Mouse (Mus musculus): ENCODE measurements around the gene Usp7. TPM values are rescaled to one million over a fixed set of nuclear protein-coding genes. Genes with fewer than 3 reads are reported as not detected.

Usp7 gene
- polyA plus RNA-seq (2015; fragmentation: Nextera tagmentation; extraction: Ambion mirVana) = 22.1 and 22.7 TPM in 2 replicates

DNA sequence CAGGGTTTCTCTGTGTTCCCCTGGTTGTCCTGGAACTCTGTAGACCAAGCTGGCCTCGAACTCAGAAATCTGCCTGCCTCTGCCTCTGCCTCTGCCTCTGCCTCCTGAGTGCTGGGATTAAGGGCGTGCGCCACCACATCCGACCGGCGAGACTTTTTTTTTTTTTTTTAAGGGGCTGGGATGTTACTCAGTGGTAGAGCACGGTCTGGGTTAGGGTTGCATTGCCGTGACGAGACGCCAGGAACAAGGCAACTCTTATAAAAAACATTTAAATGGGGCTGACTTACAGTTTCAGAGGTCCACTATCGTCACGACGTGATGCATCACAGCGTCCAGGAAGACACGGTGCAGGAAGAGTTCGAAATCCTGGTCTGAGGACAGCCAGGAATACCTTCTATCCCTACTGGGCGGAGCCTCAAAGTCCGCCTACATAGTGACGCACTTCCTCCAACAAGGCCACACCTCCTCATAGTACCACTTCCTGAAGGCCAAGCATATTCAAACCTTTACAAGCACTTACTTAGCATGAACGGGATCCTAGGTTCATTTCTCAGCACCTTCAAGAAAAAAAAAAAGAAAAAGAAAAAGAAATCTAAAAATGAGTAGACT is at the start of gene Usp7:
Gene Usp7, minus strand, starts transcription at position 360 of the 609 bp plus-strand sequence.
- Histone ChIP-seq H3K4me2 (ENCODE audit: low read length) (no peak within 1 kb of the TSS), H3K27me3 (ENCODE audit: insufficient read depth, low read length) (no peaks in the 10 kb centered on the region), H3K4me1 (replicated peaks; ENCODE audit: insufficient read depth, low read length) (no peaks in the 10 kb centered on the region), H3K9me3 (replicated peaks; ENCODE audit: low read length) (no peaks in the 10 kb centered on the region), H3K36me3 (ENCODE audit: insufficient read depth, low read length) (no peaks in the 10 kb centered on the region), H3K4me3 (replicated peaks; ENCODE audit: low read depth, low read length) (no peak within 1 kb of the TSS), H3K9ac (ENCODE audit: low read depth, low read length) (no peak within 1 kb of the TSS), H3K27ac (no peak within 1 kb of the TSS)
- ATAC-seq (replicated peaks; ENCODE audit: low FRiP score, low read depth) (no peak), DNase-seq (ENCODE audit: low spot score) (no peak)
- no peak for TF ChIP-seq CTCF (IDR thresholded peaks at IDR 0.05; ENCODE audit: low read depth)
- WGBS = 93% methylated on average over 20 of the region's 20 CpGs

DNA sequence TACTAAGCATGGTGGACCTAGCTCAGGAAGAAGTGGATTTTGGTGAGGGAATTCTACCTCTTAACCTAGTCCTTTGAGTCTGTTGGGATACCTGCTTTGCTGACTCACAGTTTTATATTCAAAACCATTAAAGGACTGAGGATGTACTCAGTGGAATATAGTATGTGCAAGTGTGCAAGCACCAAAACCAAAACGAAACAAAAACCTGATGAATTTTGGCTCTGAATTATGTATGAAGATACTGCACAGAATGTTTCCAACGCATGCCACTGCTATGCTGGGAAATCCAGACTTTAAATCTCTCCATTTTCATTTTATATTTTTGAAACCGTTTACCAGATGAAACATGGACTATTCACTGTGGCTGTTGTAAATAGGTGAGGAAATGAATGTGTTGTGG is 48.4 kb upstream of the Usp7 start:
- Histone ChIP-seq H3K9me3 (replicated peaks; ENCODE audit: low read length) (no peaks in the 10 kb centered on the region), H3K36me3 (ENCODE audit: insufficient read depth, low read length) (peaks cover 29% of the 10 kb centered on the region; the same call in 1 of the 2 replicates), H3K27ac (no peak overlapping the region), H3K9ac (ENCODE audit: low read depth, low read length) (no peak overlapping the region), H3K27me3 (ENCODE audit: insufficient read depth, low read length) (no peaks in the 10 kb centered on the region), H3K4me2 (ENCODE audit: low read length) (no peak overlapping the region), H3K4me1 (replicated peaks; ENCODE audit: insufficient read depth, low read length) (no peaks in the 10 kb centered on the region), H3K4me3 (replicated peaks; ENCODE audit: low read depth, low read length) (no peak overlapping the region)
- ATAC-seq (replicated peaks; ENCODE audit: low FRiP score, low read depth) (no peak), DNase-seq (ENCODE audit: low spot score) (no peak)
- WGBS = 82% methylated on average over 3 of the region's 3 CpGs
- no peak for TF ChIP-seq CTCF (IDR thresholded peaks at IDR 0.05; ENCODE audit: low read depth)

DNA sequence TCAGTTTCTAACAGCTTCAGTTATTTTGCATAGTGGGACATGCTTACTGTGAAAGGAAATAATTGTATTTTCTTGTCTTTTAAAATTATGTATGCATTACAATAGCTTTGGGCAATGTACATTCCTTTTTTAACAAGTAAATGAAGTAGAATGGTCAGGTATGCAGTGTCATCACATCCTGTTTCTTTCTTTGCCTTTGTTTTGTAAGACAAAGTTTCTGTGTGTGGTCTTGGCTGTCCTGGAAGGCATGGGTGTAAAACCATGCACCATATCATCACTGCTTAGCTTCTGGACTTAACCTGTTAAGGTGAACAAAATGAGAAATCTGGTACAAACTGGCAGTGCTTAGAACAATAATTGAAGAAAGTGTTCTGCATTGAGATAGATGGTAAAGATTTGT is 46.8 kb upstream of the Usp7 start:
- no peak overlapping the region for H3K4me2 ChIP-seq (ENCODE audit: low read length)
- no peaks in the 10 kb centered on the region for H3K9me3 ChIP-seq (replicated peaks; ENCODE audit: low read length)
- no peak overlapping the region for H3K9ac ChIP-seq (ENCODE audit: low read depth, low read length)
- DNase-seq (ENCODE audit: low spot score) = no peak
- no peak for ATAC-seq (replicated peaks; ENCODE audit: low FRiP score, low read depth)
- H3K4me1 ChIP-seq (replicated peaks; ENCODE audit: insufficient read depth, low read length) = 0 out of 2 replicates have a peak, but pooled peaks cover under 1% of the 10 kb centered on the region
- H3K36me3 ChIP-seq (ENCODE audit: insufficient read depth, low read length) = peaks cover 27% of the 10 kb centered on the region; the same call in 1 of the 2 replicates
- H3K4me3 ChIP-seq (replicated peaks; ENCODE audit: low read depth, low read length) = no peak overlapping the region
- no peak for TF ChIP-seq CTCF (IDR thresholded peaks at IDR 0.05; ENCODE audit: low read depth)
- no peaks in the 10 kb centered on the region for H3K27me3 ChIP-seq (ENCODE audit: insufficient read depth, low read length)
- no peak overlapping the region for H3K27ac ChIP-seq

DNA sequence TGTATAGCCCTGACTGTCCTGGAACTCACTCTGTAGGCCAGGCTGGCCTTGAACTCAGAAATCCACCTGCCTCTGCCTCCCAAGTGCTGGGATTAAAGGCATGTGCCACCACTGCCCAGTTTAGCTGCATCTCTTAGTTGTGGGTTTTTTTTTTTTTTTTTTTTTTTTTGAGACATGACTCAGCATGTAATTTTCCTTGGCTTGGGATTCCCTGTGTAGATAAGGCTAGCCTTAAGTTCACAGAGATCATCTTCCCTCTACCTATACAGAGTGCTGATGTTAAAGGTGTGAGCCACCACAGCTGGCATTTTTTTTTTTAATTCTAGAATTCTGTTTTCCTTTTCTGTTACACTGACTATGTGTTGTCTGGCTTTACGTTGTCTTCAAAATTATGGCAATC is 45.5 kb upstream of the Usp7 start:
- WGBS = 90% methylated on average over 1 of the region's 1 CpGs
- H3K36me3 ChIP-seq (ENCODE audit: insufficient read depth, low read length) = 0 out of 2 replicates have a peak, but pooled peaks cover 21% of the 10 kb centered on the region

DNA sequence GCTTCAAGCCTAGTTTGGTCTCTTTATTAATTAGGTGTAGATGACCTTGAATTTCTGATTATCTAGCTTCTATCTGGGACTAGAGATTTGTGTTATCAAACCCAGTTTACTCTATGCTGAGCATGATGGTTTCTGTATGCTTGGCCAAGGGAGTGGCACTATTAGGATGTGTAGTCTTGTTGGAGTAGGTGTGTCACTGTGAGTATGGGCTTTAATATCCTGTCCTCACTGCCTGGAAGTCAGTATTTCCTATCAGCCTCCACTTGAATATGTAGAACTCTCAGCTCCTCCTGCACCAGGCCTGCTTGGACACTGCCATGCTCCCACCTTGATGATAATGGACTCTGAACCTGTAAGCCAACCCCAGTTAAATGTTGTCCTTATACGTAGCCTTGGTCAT is 44.8 kb upstream of the Usp7 start:
- no peak overlapping the region for H3K4me2 ChIP-seq (ENCODE audit: low read length)
- H3K4me1 ChIP-seq (replicated peaks; ENCODE audit: insufficient read depth, low read length) = peaks cover 11% of the 10 kb centered on the region; the same call in 1 of the 2 replicates
- H3K27me3 ChIP-seq (ENCODE audit: insufficient read depth, low read length) = no peaks in the 10 kb centered on the region
- DNase-seq (ENCODE audit: low spot score) = no peak
- ATAC-seq (replicated peaks; ENCODE audit: low FRiP score, low read depth) = no peak
- H3K27ac ChIP-seq = no peak overlapping the region
- H3K9me3 ChIP-seq (replicated peaks; ENCODE audit: low read length) = no peaks in the 10 kb centered on the region
- H3K4me3 ChIP-seq (replicated peaks; ENCODE audit: low read depth, low read length) = no peak overlapping the region
- TF ChIP-seq CTCF (IDR thresholded peaks at IDR 0.05; ENCODE audit: low read depth) = no peak
- 0 out of 2 replicates have a peak, but pooled peaks cover 21% of the 10 kb centered on the region for H3K36me3 ChIP-seq (ENCODE audit: insufficient read depth, low read length)
- WGBS = 92% methylated on average over 1 of the region's 1 CpGs
- H3K9ac ChIP-seq (ENCODE audit: low read depth, low read length) = no peak overlapping the region

More for the DNA sequence above, 45.5 kb upstream of the Usp7 start:
- no peak for TF ChIP-seq CTCF (IDR thresholded peaks at IDR 0.05; ENCODE audit: low read depth)
- no peak overlapping the region for H3K27ac ChIP-seq
- DNase-seq (ENCODE audit: low spot score) (no peak), ATAC-seq (replicated peaks; ENCODE audit: low FRiP score, low read depth) (no peak)
- no peaks in the 10 kb centered on the region for H3K9me3 ChIP-seq (replicated peaks; ENCODE audit: low read length)
- H3K4me3 ChIP-seq (replicated peaks; ENCODE audit: low read depth, low read length) = no peak overlapping the region
- no peak overlapping the region for H3K9ac ChIP-seq (ENCODE audit: low read depth, low read length)
- no peaks in the 10 kb centered on the region for H3K27me3 ChIP-seq (ENCODE audit: insufficient read depth, low read length)
- H3K4me2 ChIP-seq (ENCODE audit: low read length) = no peak overlapping the region
- peaks cover 6% of the 10 kb centered on the region; the same call in 1 of the 2 replicates for H3K4me1 ChIP-seq (replicated peaks; ENCODE audit: insufficient read depth, low read length)

DNA sequence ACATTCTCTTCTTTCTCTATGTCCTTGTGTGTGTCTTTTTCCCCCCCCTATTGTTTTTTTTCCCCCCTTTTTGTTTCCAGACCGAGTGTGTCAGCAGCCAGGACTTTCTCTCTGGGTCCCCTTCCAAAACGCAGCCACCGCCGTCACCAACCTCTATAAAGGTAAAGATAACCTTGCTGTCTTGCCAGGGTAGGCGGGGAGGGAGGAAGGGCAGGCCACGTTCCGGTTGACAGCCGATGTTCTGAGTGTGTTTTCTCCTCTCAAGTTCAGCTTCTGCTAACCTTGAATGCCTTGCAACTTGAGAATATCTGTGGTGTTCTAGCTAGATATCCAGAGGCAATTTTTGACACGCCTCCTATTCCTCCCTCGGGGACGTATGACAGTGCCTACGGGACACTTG is 39.1 kb upstream of the Usp7 start:
- DNase-seq (ENCODE audit: low spot score) (peak; percentile 60), ATAC-seq (replicated peaks; ENCODE audit: low FRiP score, low read depth) (no peak)
- WGBS = 2% methylated on average over 12 of the region's 12 CpGs
- Histone ChIP-seq H3K9ac (ENCODE audit: low read depth, low read length) (peak overlapping the region; percentile 100), H3K27me3 (ENCODE audit: insufficient read depth, low read length) (no peaks in the 10 kb centered on the region), H3K4me1 (replicated peaks; ENCODE audit: insufficient read depth, low read length) (peaks cover 13% of the 10 kb centered on the region; the same call in 1 of the 2 replicates), H3K9me3 (replicated peaks; ENCODE audit: low read length) (no peaks in the 10 kb centered on the region), H3K4me3 (replicated peaks; ENCODE audit: low read depth, low read length) (peak overlapping the region; percentile 100), H3K27ac (peak overlapping the region; percentile 99), H3K4me2 (ENCODE audit: low read length) (peak overlapping the region; percentile 84), H3K36me3 (ENCODE audit: insufficient read depth, low read length) (no peaks in the 10 kb centered on the region)
- no peak for TF ChIP-seq CTCF (IDR thresholded peaks at IDR 0.05; ENCODE audit: low read depth)
